Mouse (Mus musculus) neural tube, embryonic 14.5 days (tissue): Measurements from ENCODE around the gene Uvrag. TPM values are rescaled to one million over a fixed set of nuclear protein-coding genes. Genes with fewer than 3 reads are reported as not detected.
A peak's percentile ranks its signal among the peaks of the same experiment; 100 is the strongest.

ENCODE experiments used
- ATAC-seq: fragments of 200-750 bp; cut with Nextera tagmentation; 2 replicates; pipeline ENCODE4 v1.8.0; 2017; ENCODE audit warnings: low read depth, mild to moderate bottlenecking, moderate TSS enrichment, moderate library complexity
- H3K27ac ChIP-seq: fragments of 300-500 bp; sonication (generic); 2 replicates; pipeline ENCODE4 v1.5.1; 2014; ENCODE audit warnings: low read depth, mild to moderate bottlenecking, control low read depth, low read length, moderate library complexity, mixed read lengths
- H3K27me3 ChIP-seq: fragments of 300-500 bp; sonication (generic); 2 replicates; pipeline ENCODE4 v1.6.1; 2014; ENCODE audit warnings: low read length; ENCODE audit not compliant: control insufficient read depth, insufficient read depth
- H3K36me3 ChIP-seq: fragments of 300-500 bp; sonication (generic); 2 replicates; pipeline ENCODE4 v1.6.1; 2014; ENCODE audit warnings: low read length, mixed read lengths; ENCODE audit not compliant: control insufficient read depth, insufficient read depth
- H3K4me1 ChIP-seq: fragments of 300-500 bp; sonication (generic); 2 replicates; pipeline ENCODE4 v1.6.1; 2014; ENCODE audit warnings: low read length; ENCODE audit not compliant: control insufficient read depth, insufficient read depth
- H3K4me2 ChIP-seq: fragments of 300-500 bp; sonication (generic); 2 replicates; pipeline ENCODE4 v1.6.1; 2014; ENCODE audit warnings: mild to moderate bottlenecking, low read depth, low read length, control low read depth
- H3K4me3 ChIP-seq: fragments of 300-500 bp; sonication (generic); 2 replicates; pipeline ENCODE4 v1.5.1; 2014; ENCODE audit warnings: low read depth, low read length, control low read depth, mixed read lengths
- H3K9ac ChIP-seq: fragments of 300-500 bp; sonication (generic); replicated peaks from 2 replicates; pipeline ENCODE4 v1.6.1; 2014; ENCODE audit warnings: low read depth, mild to moderate bottlenecking, control low read depth, low read length, mixed read lengths
- H3K9me3 ChIP-seq: fragments of 300-500 bp; sonication (generic); 2 replicates; pipeline ENCODE4 v1.6.1; 2016; ENCODE audit warnings: low read length; ENCODE audit not compliant: control insufficient read depth
- WGBS: fragments of 180-500 bp; shearing (Covaris S2); extraction: QIAGEN DNeasy Blood & Tissue Kit; methylation state at CpG from one replicate; pipeline ENCODE4 v1.1.7; 2014; 5-methylcytosine and 5-hydroxymethylcytosine counted together
- polyA plus RNA-seq: library from polyadenylated mRNA; unstranded; fragments of >200 nt; fragmentation: Nextera tagmentation; extraction: Ambion mirVana; gene quantifications from 2 replicates; pipeline ENCODE4 v1.2.1, GENCODE M21; 2014

The Uvrag gene
- polyA plus RNA-seq, 1 experiment from 2014 or later, result 23.8 TPM

- WGBS, result 71% methylated on average over 1 of the region's 1 CpGs
Measured at GRCm38 (mm10) chr7:99149017-99149416, 8.1 kb upstream of the Uvrag start.

DNA sequence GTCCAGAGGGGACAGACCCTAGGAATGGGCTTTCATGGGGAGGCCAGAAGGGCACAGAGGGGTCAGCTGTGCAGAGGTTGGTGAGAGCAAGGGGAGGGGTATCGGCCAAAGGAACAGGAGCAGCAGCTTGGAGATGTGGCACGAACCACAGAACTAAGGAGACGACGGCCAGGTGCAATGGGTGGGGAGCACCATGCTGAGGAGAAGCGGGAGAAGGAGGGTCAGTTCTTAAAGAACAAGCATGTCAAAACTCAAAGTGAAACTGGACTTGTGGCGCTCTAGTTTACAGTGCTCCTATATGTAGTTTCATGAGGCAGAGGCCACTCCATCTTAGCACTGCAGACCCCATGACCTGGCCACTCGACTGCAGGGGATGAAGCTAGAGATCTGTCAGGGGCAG lies 6.6 kb upstream of the Uvrag start:
- Histone ChIP-seq H3K27ac (no peak overlapping the region), H3K9me3 (no peaks in the 10 kb centered on the region), H3K27me3 (no peaks in the 10 kb centered on the region), H3K4me3 (no peak overlapping the region), H3K36me3 (no peaks in the 10 kb centered on the region), H3K4me2 (no peak overlapping the region), H3K4me1 (no peaks in the 10 kb centered on the region), H3K9ac (no peak overlapping the region)
- 86% methylated on average over 7 of the region's 7 CpGs for WGBS
- no peak for ATAC-seq

More at GRCm38 (mm10) chr7:99149017-99149416, 8.1 kb upstream of the Uvrag start:
- Histone ChIP-seq H3K36me3 (no peaks in the 10 kb centered on the region), H3K9me3 (no peaks in the 10 kb centered on the region), H3K27ac (no peak overlapping the region), H3K9ac (no peak overlapping the region), H3K4me3 (no peak overlapping the region), H3K4me1 (no peaks in the 10 kb centered on the region), H3K4me2 (no peak overlapping the region), H3K27me3 (no peaks in the 10 kb centered on the region)
- ATAC-seq, result no peak

DNA sequence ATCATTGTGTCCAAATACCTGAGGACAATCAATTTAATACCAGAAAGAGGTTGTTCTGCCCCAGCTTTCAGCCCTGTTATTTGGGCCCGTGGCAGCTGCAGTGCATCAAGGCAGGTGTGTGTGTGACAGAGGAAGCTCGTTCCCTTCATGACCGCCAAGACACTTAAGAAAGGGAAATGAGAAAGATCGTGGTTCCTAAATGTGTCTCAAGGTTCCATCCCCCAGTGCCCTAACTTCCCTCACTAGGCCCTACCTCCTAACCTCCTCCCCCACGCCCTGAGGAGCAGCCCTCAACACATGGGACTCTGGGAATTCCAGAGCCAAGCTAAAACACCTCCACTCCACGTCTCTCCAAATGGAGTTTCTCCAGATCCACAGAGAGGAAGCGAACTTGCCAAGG lies 6.0 kb upstream of the Uvrag start:
- WGBS, result 77% methylated on average over 7 of the region's 7 CpGs
- H3K9me3 ChIP-seq, result no peaks in the 10 kb centered on the region
- 0 out of 2 replicates have a peak, but pooled peaks cover 4% of the 10 kb centered on the region for H3K4me1 ChIP-seq
- no peak overlapping the region for H3K9ac ChIP-seq
- no peak overlapping the region for H3K27ac ChIP-seq
- no peak overlapping the region for H3K4me3 ChIP-seq
- H3K36me3 ChIP-seq, result no peaks in the 10 kb centered on the region
- H3K27me3 ChIP-seq, result no peaks in the 10 kb centered on the region
- H3K4me2 ChIP-seq, result no peak overlapping the region
- no peak for ATAC-seq

GRCm38 (mm10) chr7:99146011-99146410 lies 5.1 kb upstream of the Uvrag start:
- H3K36me3 ChIP-seq, result no peaks in the 10 kb centered on the region
- 53% methylated on average over 7 of the region's 7 CpGs for WGBS
- H3K27me3 ChIP-seq, result no peaks in the 10 kb centered on the region
- no peak overlapping the region for H3K4me3 ChIP-seq
- H3K9me3 ChIP-seq, result no peaks in the 10 kb centered on the region
- no peak overlapping the region for H3K4me2 ChIP-seq
- ATAC-seq, result no peak
- no peak overlapping the region for H3K27ac ChIP-seq
- H3K4me1 ChIP-seq, result 0 out of 2 replicates have a peak, but pooled peaks cover 6% of the 10 kb centered on the region
- H3K9ac ChIP-seq, result no peak overlapping the region

- H3K9ac ChIP-seq, result no peak overlapping the region
- H3K36me3 ChIP-seq, result no peaks in the 10 kb centered on the region
- WGBS, result 67% methylated on average over 11 of the region's 11 CpGs
- H3K4me1 ChIP-seq, result peaks cover 8% of the 10 kb centered on the region; the same call in 1 of the 2 replicates
- H3K4me3 ChIP-seq, result no peak overlapping the region
- ATAC-seq, result no peak
- no peak overlapping the region for H3K27ac ChIP-seq
- H3K9me3 ChIP-seq, result no peaks in the 10 kb centered on the region
- H3K27me3 ChIP-seq, result no peaks in the 10 kb centered on the region
- no peak overlapping the region for H3K4me2 ChIP-seq
Measured at GRCm38 (mm10) chr7:99144616-99145015, 3.7 kb upstream of the Uvrag start.

GRCm38 (mm10) chr7:99143244-99143643 lies 2.3 kb upstream of the Uvrag start:
- Histone ChIP-seq H3K9me3 (no peaks in the 10 kb centered on the region), H3K27ac (no peak overlapping the region), H3K4me3 (no peak overlapping the region), H3K36me3 (no peaks in the 10 kb centered on the region), H3K27me3 (no peaks in the 10 kb centered on the region), H3K4me1 (peaks cover 14% of the 10 kb centered on the region; the same call in 1 of the 2 replicates), H3K9ac (no peak overlapping the region), H3K4me2 (no peak overlapping the region)
- ATAC-seq, result no peak
- WGBS, result 79% methylated on average over 3 of the region's 3 CpGs

GRCm38 (mm10) chr7:99141919-99142606 lies 1.1 kb upstream of the Uvrag start:
- peak overlapping the region; percentile 60 for H3K4me3 ChIP-seq
- no peaks in the 10 kb centered on the region for H3K36me3 ChIP-seq
- H3K4me1 ChIP-seq, result peaks cover 14% of the 10 kb centered on the region; the same call in 1 of the 2 replicates
- ATAC-seq, result no peak
- no peaks in the 10 kb centered on the region for H3K9me3 ChIP-seq
- 33% methylated on average over 12 of the region's 12 CpGs for WGBS
- H3K9ac ChIP-seq, result no peak overlapping the region
- H3K27ac ChIP-seq, result peak overlapping the region; percentile 65
- peak overlapping the region; percentile 60 for H3K4me2 ChIP-seq
- H3K27me3 ChIP-seq, result no peaks in the 10 kb centered on the region

DNA sequence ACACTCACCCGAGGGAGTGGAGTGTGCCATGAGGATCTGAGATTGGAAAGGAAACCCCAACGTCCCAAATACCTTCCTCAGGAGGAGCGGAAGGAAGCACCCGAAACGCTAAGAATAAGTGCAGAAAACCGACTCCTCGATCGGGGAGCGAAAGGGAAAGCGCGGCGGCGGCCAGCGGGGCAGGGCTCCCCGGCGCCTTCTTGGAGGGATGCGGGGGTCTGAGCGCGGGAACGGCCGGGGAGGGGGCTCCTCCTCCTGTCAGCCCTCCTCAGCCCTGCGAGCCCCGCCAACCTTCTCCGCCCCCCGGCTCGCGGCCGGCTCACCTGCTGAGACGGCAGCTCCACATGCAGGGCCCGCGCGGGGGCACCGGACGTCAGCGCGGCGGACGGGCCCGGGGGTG lies 430 bp downstream of the Uvrag start:
- H3K9me3 ChIP-seq, result no peaks in the 10 kb centered on the region
- H3K36me3 ChIP-seq, result no peaks in the 10 kb centered on the region
- ATAC-seq, result no peak; the same call in 1 of the 2 replicates
- under 1% methylated on average over 34 of the region's 39 CpGs for WGBS
- H3K27me3 ChIP-seq, result no peaks in the 10 kb centered on the region
- H3K4me2 ChIP-seq, result peak overlapping the region; percentile 59
- H3K4me3 ChIP-seq, result peak overlapping the region; percentile 60
- H3K4me1 ChIP-seq, result peaks cover 14% of the 10 kb centered on the region; the same call in 1 of the 2 replicates
- peak overlapping the region; percentile 80 for H3K27ac ChIP-seq
- H3K9ac ChIP-seq, result peak overlapping the region; percentile 64

- Histone ChIP-seq H3K9ac (peak overlapping the region; percentile 64), H3K4me3 (peak overlapping the region; percentile 60), H3K27ac (no peak overlapping the region), H3K4me1 (peaks cover 14% of the 10 kb centered on the region; the same call in 1 of the 2 replicates), H3K4me2 (peak overlapping the region; percentile 59), H3K9me3 (no peaks in the 10 kb centered on the region), H3K36me3 (no peaks in the 10 kb centered on the region), H3K27me3 (no peaks in the 10 kb centered on the region)
- no peak for ATAC-seq
- 3% methylated on average over 13 of the region's 13 CpGs for WGBS
Measured at GRCm38 (mm10) chr7:99139841-99140491, 975 bp downstream of the Uvrag start.
